Mouse (Mus musculus) testis, adult 2 months (tissue): ENCODE results near the gene Usp29.

Source experiments
- CTCF ChIP-seq: fragments of 200-500 bp; IDR thresholded peaks from 2 replicates; pipeline ENCODE4 v1.5.1; 2012; ENCODE audit warnings: low read depth, mild to moderate bottlenecking, inconsistent platforms, low read length, moderate library complexity; ENCODE audit not compliant: control insufficient read depth, insufficient read depth, insufficient replicate concordance
- POLR2A ChIP-seq: fragments of 200-500 bp; IDR thresholded peaks from 2 replicates; pipeline ENCODE4 v1.6.1; 2012; ENCODE audit warnings: low read depth, mild to moderate bottlenecking, inconsistent platforms, low read length, moderate library complexity; ENCODE audit not compliant: control insufficient read depth

DNA sequence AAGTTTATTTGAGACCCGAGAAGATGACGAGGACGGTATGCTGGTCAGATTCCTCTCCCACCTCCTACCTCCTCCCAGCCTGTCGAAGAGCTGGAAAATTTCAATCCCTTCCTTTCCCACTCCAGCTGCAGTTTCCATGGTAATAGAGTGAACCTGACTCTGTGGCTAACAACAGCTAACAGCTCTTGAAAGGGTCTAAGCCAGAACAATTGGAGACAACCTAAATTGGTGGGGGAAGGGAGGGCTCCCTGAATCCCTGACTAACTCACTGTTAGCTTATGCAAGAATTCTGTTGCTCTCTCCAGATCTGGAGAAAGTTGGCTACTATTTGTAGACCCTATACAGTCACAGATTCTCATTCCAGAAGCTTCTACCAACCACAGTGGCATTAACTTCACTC, 23.1 kb downstream of the Usp29 start:
- no peak for TF ChIP-seq CTCF
- TF ChIP-seq POLR2A, result no peak
